Mouse (Mus musculus) stomach, postnatal 0 days (tissue): ENCODE measurements around the gene Nsg2. TPM values are rescaled to one million over a fixed set of nuclear protein-coding genes. Genes with fewer than 3 reads are reported as not detected.

Experiments
- ATAC-seq: fragments of 200-750 bp; cut with Nextera tagmentation; 2 replicates; pipeline ENCODE4 v1.8.0; 2017; ENCODE audit not compliant: low FRiP score, low TSS enrichment
- DNase-seq: peaks from one replicate; pipeline ENCODE4 v3.0.0-alpha.2; 2016; ENCODE audit warnings: low spot score
- H3K27ac ChIP-seq: fragments of 300-500 bp; sonication (generic); replicated peaks from 2 replicates; pipeline ENCODE4 v1.5.1; 2014; ENCODE audit warnings: mild to moderate bottlenecking, control low read depth
- H3K27me3 ChIP-seq: fragments of 300-500 bp; sonication (generic); 2 replicates; pipeline ENCODE4 v1.6.1; 2014; ENCODE audit warnings: low read length; ENCODE audit not compliant: control insufficient read depth, insufficient read depth
- H3K36me3 ChIP-seq: fragments of 300-500 bp; sonication (generic); 2 replicates; pipeline ENCODE4 v1.6.1; 2014; ENCODE audit warnings: low read length, mixed read lengths; ENCODE audit not compliant: control insufficient read depth, insufficient read depth
- H3K4me1 ChIP-seq: fragments of 300-500 bp; sonication (generic); replicated peaks from 2 replicates; pipeline ENCODE4 v1.6.1; 2014; ENCODE audit warnings: antibody characterized with exemption; ENCODE audit not compliant: control insufficient read depth, insufficient read depth
- H3K4me2 ChIP-seq: fragments of 300-500 bp; sonication (generic); replicated peaks from 2 replicates; pipeline ENCODE4 v1.6.1; 2014; ENCODE audit warnings: low read depth, mild to moderate bottlenecking, control low read depth, moderate library complexity
- H3K4me3 ChIP-seq: fragments of 300-500 bp; sonication (generic); 2 replicates; pipeline ENCODE4 v1.5.1; 2014; ENCODE audit warnings: low read depth, low read length, control low read depth
- H3K9ac ChIP-seq: fragments of 300-500 bp; sonication (generic); 2 replicates; pipeline ENCODE4 v1.6.1; 2014; ENCODE audit warnings: mild to moderate bottlenecking, low read length, control low read depth, mixed read lengths
- H3K9me3 ChIP-seq: fragments of 300-500 bp; sonication (generic); 2 replicates; pipeline ENCODE4 v1.6.1; 2016; ENCODE audit warnings: low read length; ENCODE audit not compliant: control insufficient read depth
- CTCF ChIP-seq: IDR thresholded peaks from 2 replicates; pipeline ENCODE4 v1.5.1; 2016; ENCODE audit warnings: antibody characterized with exemption, low read depth, mild to moderate bottlenecking, moderate library complexity
- EP300 ChIP-seq: optimal IDR thresholded peaks from 2 replicates; pipeline ENCODE3; 2016; ENCODE audit warnings: antibody characterized with exemption
- WGBS: fragments of 180-500 bp; shearing (Covaris S2); extraction: QIAGEN DNeasy Blood & Tissue Kit; methylation state at CpG from one replicate; pipeline ENCODE4 v1.1.7; 2014; 5-methylcytosine and 5-hydroxymethylcytosine counted together
- polyA plus RNA-seq: library from polyadenylated mRNA; unstranded; fragments of >200 nt; fragmentation: Nextera tagmentation; extraction: Ambion mirVana; gene quantifications from 2 replicates; pipeline ENCODE4 v1.2.1, GENCODE M21; 2015

The Nsg2 gene
- polyA plus RNA-seq, 1 experiment from 2014 or later: 6.1 TPM

- H3K4me3 ChIP-seq: no peak overlapping the region
- no peak overlapping the region for H3K9ac ChIP-seq
- ATAC-seq (no peak), DNase-seq (no peak)
- WGBS: 82% methylated on average over 10 of the region's 10 CpGs
- H3K4me1 ChIP-seq: no peaks in the 10 kb centered on the region
- TF ChIP-seq EP300 (no peak), CTCF (no peak)
- no peak overlapping the region for H3K4me2 ChIP-seq
- no peaks in the 10 kb centered on the region for H3K27me3 ChIP-seq
- no peaks in the 10 kb centered on the region for H3K9me3 ChIP-seq
- no peak overlapping the region for H3K27ac ChIP-seq
- H3K36me3 ChIP-seq: no peaks in the 10 kb centered on the region
Measured at GRCm38 (mm10) chr11:32061874-32062273, 61.6 kb downstream of the Nsg2 start.

- no peak overlapping the region for H3K4me3 ChIP-seq
- 41% methylated on average over 10 of the region's 10 CpGs for WGBS
- no peaks in the 10 kb centered on the region for H3K4me1 ChIP-seq
- H3K9me3 ChIP-seq: no peaks in the 10 kb centered on the region
- DNase-seq (no peak), ATAC-seq (no peak)
- no peak for TF ChIP-seq CTCF
- no peak for TF ChIP-seq EP300
- no peak overlapping the region for H3K27ac ChIP-seq
- H3K4me2 ChIP-seq: no peak overlapping the region
- H3K27me3 ChIP-seq: no peaks in the 10 kb centered on the region
- no peaks in the 10 kb centered on the region for H3K36me3 ChIP-seq
- no peak overlapping the region for H3K9ac ChIP-seq
Measured at GRCm38 (mm10) chr11:32063775-32064510, 63.7 kb downstream of the Nsg2 start.

DNA sequence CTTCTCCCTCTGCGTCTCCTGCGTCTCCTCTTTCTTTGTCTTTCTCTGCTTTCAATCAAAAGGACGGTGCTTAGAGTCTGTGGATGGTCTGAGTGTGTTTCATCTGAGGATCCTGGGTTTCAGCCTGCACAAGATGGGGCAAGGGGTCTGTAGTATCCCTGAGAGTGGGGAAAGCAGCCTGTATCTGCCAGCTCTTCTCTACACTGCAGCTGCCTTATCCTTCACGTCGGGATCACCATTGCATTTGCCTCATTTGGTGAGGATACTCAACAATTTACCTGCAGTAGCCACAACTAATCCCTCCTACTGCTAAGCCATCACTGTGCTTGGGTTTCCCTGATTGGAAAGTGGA lies 64.2 kb downstream of the Nsg2 start:
- no peaks in the 10 kb centered on the region for H3K36me3 ChIP-seq
- H3K4me3 ChIP-seq: no peak overlapping the region
- ATAC-seq (no peak), DNase-seq (no peak)
- no peaks in the 10 kb centered on the region for H3K4me1 ChIP-seq
- no peak overlapping the region for H3K4me2 ChIP-seq
- no peak for TF ChIP-seq EP300
- no peak for TF ChIP-seq CTCF
- H3K27ac ChIP-seq: no peak overlapping the region
- no peaks in the 10 kb centered on the region for H3K27me3 ChIP-seq
- no peaks in the 10 kb centered on the region for H3K9me3 ChIP-seq
- WGBS: 36% methylated on average over 5 of the region's 5 CpGs
- no peak overlapping the region for H3K9ac ChIP-seq

DNA sequence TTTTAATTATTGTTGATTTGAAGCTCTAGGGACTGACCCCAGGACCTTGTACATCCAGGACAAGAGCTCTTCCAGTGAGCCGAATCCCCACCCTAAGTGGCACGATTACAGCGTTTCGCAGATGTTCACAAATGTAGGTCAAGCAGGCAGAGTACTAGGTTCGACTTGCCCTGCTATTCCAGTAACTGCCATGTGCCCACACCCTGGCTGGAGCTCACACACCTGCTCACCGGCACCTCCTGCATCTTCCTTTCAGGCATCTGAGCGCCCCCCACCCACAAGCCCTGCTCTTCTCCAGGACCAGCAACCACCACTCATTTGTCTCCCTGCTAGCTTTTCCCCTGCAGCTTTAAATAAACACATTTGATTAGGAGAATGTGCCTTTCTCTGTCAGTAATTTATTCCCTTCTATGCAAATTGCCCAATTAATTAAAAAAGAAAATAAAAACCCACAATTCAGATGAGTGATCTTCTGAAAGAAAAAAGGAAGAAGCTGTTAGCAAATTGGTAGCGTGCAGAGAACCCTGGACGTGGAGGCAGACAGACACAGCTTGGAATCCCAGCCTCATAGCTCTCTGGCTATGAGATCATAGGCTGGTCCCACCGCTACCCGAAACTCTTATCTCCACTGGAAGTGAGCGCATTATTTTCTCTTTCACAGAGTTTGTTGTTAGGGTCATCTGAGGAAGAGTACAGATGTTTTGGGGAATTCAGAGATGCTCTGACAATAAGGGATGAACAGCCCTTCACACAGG lies 68.7 kb downstream of the Nsg2 start:
- ATAC-seq (no peak), DNase-seq (no peak)
- Histone ChIP-seq H3K4me2 (no peak overlapping the region), H3K27ac (no peak overlapping the region), H3K4me1 (no peaks in the 10 kb centered on the region), H3K9ac (no peak overlapping the region), H3K36me3 (no peaks in the 10 kb centered on the region), H3K27me3 (no peaks in the 10 kb centered on the region), H3K4me3 (no peak overlapping the region), H3K9me3 (no peaks in the 10 kb centered on the region)
- TF ChIP-seq CTCF (no peak), EP300 (no peak)
- WGBS: 61% methylated on average over 12 of the region's 12 CpGs

DNA sequence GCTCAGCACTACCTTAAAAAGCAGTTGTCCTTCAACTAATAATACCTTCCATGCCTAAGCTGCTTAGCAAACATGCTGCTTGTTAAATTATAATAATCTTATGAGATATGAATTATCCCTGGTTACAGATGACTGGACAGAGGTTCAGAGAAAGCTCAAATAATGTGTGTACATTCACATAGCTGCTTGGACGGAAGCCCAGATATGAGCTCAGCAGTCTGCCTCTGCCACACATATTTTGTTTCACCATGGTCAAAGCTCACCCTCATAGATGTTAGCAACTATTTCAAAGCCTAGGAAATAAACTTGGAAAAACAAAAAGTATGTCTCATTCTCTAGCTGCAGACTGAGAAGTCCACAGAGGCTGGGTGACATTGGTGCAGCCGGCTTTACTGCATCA lies 74.9 kb downstream of the Nsg2 start:
- WGBS: 27% methylated on average over 2 of the region's 2 CpGs
- TF ChIP-seq EP300 (no peak), CTCF (no peak)
- H3K27ac ChIP-seq: no peak overlapping the region
- no peaks in the 10 kb centered on the region for H3K27me3 ChIP-seq
- no peak overlapping the region for H3K4me3 ChIP-seq
- no peaks in the 10 kb centered on the region for H3K9me3 ChIP-seq
- peak; percentile 80 for ATAC-seq
- H3K9ac ChIP-seq: no peak overlapping the region
- no peaks in the 10 kb centered on the region for H3K4me1 ChIP-seq
- peak; percentile 71 for DNase-seq
- H3K4me2 ChIP-seq: no peak overlapping the region
- no peaks in the 10 kb centered on the region for H3K36me3 ChIP-seq

GRCm38 (mm10) chr11:32083462-32083861 lies 83.2 kb downstream of the Nsg2 start:
- 46% methylated on average over 3 of the region's 3 CpGs for WGBS
- H3K27me3 ChIP-seq: no peaks in the 10 kb centered on the region
- TF ChIP-seq CTCF (no peak), EP300 (no peak)
- ATAC-seq: no peak
- no peak overlapping the region for H3K4me2 ChIP-seq
- no peak overlapping the region for H3K27ac ChIP-seq
- H3K4me1 ChIP-seq: no peaks in the 10 kb centered on the region
- H3K9ac ChIP-seq: no peak overlapping the region
- no peaks in the 10 kb centered on the region for H3K9me3 ChIP-seq
- no peaks in the 10 kb centered on the region for H3K36me3 ChIP-seq
- no peak overlapping the region for H3K4me3 ChIP-seq
- no peak for DNase-seq
